Mouse (Mus musculus) liver, embryonic 11.5 days (tissue): Measurements from ENCODE around the gene Hsd11b2. TPM values are rescaled to one million over a fixed set of nuclear protein-coding genes. Genes with fewer than 3 reads are reported as not detected.

Experiments
- ATAC-seq: fragments of 200-750 bp; cut with Nextera tagmentation; replicated peaks from 2 replicates; pipeline ENCODE4 v1.8.0; 2017; ENCODE audit warnings: moderate number of reproducible peaks, mild to moderate bottlenecking, moderate TSS enrichment, moderate library complexity; ENCODE audit not compliant: low FRiP score
- DNase-seq: peaks from one replicate; pipeline ENCODE4 v3.0.0-alpha.2; 2017; ENCODE audit warnings: low spot score
- H3K27ac ChIP-seq: fragments of 300-500 bp; sonication (generic); 2 replicates; pipeline ENCODE4 v1.5.1; 2014; ENCODE audit warnings: mild to moderate bottlenecking, low read depth, low read length, control low read depth
- H3K27me3 ChIP-seq: fragments of 300-500 bp; sonication (generic); replicated peaks from 2 replicates; pipeline ENCODE4 v1.6.1; 2014; ENCODE audit warnings: low read length, mixed read lengths; ENCODE audit not compliant: control insufficient read depth, insufficient read depth
- H3K36me3 ChIP-seq: fragments of 300-500 bp; sonication (generic); 2 replicates; pipeline ENCODE4 v1.6.1; 2014; ENCODE audit warnings: mild to moderate bottlenecking, low read length, moderate library complexity, mixed read lengths; ENCODE audit not compliant: control insufficient read depth, insufficient read depth
- H3K4me1 ChIP-seq: fragments of 300-500 bp; sonication (generic); replicated peaks from 2 replicates; pipeline ENCODE4 v1.6.1; 2014; ENCODE audit warnings: low read length, mixed read lengths; ENCODE audit not compliant: control insufficient read depth, insufficient read depth
- H3K4me2 ChIP-seq: fragments of 300-500 bp; sonication (generic); 2 replicates; pipeline ENCODE4 v1.6.1; 2014; ENCODE audit warnings: mild to moderate bottlenecking, control low read depth, moderate library complexity
- H3K4me3 ChIP-seq: fragments of 300-500 bp; sonication (generic); 2 replicates; pipeline ENCODE4 v1.5.1; 2014; ENCODE audit warnings: low read depth, low read length, control low read depth
- H3K9ac ChIP-seq: fragments of 300-500 bp; sonication (generic); 2 replicates; pipeline ENCODE4 v1.6.1; 2014; ENCODE audit warnings: low read depth, low read length, control low read depth
- H3K9me3 ChIP-seq: fragments of 300-500 bp; sonication (generic); 2 replicates; pipeline ENCODE4 v1.6.1; 2016; ENCODE audit warnings: low read length, inconsistent platforms, mixed read lengths; ENCODE audit not compliant: control insufficient read depth
- WGBS: fragments of 180-500 bp; shearing (Covaris S2); extraction: QIAGEN DNeasy Blood & Tissue Kit; methylation state at CpG from one replicate; pipeline ENCODE4 v1.1.7; 2014; 5-methylcytosine and 5-hydroxymethylcytosine counted together
- polyA plus RNA-seq: library from polyadenylated mRNA; unstranded; fragments of >200 nt; fragmentation: Nextera tagmentation; extraction: Ambion mirVana; gene quantifications from 2 replicates; pipeline ENCODE4 v1.2.1, GENCODE M21; 2014

The Hsd11b2 gene
- polyA plus RNA-seq, 1 experiment from 2014 or later = 16.4 TPM

DNA sequence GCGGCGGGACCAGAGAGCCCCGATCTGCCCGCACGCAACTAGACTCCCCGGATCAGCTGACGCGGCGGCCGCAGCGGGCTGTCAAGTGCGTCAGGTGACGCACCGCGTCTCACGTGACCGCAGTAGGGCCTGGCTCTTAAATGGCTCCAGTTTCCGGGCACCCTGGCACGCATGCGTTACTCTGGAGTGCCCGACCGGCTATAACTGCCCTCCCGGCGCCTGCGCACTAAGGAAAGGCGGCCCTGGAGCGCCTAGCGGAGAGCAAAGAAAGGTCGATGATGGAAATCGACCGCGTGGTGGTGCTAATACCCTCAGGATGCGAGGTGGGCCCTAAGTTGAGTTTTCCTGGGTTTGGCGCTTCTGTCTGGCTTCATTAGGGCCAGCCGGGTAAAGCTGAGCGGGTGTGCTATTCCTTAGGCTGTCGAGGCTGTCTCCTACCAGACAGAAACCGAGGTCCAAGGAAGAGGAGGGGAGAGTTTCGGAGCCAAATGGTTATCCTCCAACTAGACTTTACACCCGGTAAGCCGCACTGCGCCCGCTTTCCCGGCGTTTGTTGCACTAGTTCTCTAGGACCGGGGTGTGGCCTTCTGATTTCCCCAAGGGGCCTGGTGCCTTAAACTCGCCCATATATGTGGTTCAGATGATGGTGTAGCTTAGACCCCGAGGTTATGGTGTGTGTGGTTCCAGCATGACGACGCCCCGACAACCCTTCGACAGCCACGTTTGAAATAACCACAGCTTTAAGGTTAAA lies 47.6 kb downstream of the Hsd11b2 start, which contains the start of gene Atp6v0d1:
Gene Atp6v0d1, minus strand, starts transcription at position 96 of the 751 bp plus-strand sequence.
- Histone ChIP-seq H3K9ac (peak within 1 kb of the TSS; percentile 87), H3K36me3 (no peaks in the 10 kb centered on the region), H3K4me1 (peaks cover 8% of the 10 kb centered on the region), H3K4me3 (peak within 1 kb of the TSS; percentile 95), H3K27me3 (peaks cover 2% of the 10 kb centered on the region; the same call in 1 of the 2 replicates), H3K9me3 (no peaks in the 10 kb centered on the region), H3K4me2 (peak within 1 kb of the TSS; percentile 90), H3K27ac (peak within 1 kb of the TSS; percentile 46)
- peak; percentile 99 for ATAC-seq
- peak; percentile 96 for DNase-seq
- WGBS = 3% methylated on average over 53 of the region's 53 CpGs

GRCm38 (mm10) chr8:105566703-105567595 lies 48.4 kb downstream of the Hsd11b2 start:
- no peaks in the 10 kb centered on the region for H3K9me3 ChIP-seq
- H3K9ac ChIP-seq = peak overlapping the region; percentile 59
- H3K27me3 ChIP-seq = peaks cover 2% of the 10 kb centered on the region; the same call in 1 of the 2 replicates
- peak overlapping the region; percentile 95 for H3K4me3 ChIP-seq
- H3K4me1 ChIP-seq = peaks cover 8% of the 10 kb centered on the region
- 26% methylated on average over 27 of the region's 27 CpGs for WGBS
- H3K27ac ChIP-seq = peak overlapping the region; percentile 40; the same call in 1 of the 2 replicates
- ATAC-seq (0 out of 2 replicates have a peak, but pooled peaks have one; percentile 11), DNase-seq (peak; percentile 69)
- no peaks in the 10 kb centered on the region for H3K36me3 ChIP-seq
- H3K4me2 ChIP-seq = peak overlapping the region; percentile 90

- 79% methylated on average over 9 of the region's 9 CpGs for WGBS
- no peak for ATAC-seq
- no peak for DNase-seq
- Histone ChIP-seq H3K4me1 (peaks cover 6% of the 10 kb centered on the region), H3K9me3 (no peaks in the 10 kb centered on the region), H3K27ac (no peak overlapping the region), H3K9ac (no peak overlapping the region), H3K4me2 (no peak overlapping the region), H3K27me3 (peaks cover 2% of the 10 kb centered on the region; the same call in 1 of the 2 replicates), H3K36me3 (no peaks in the 10 kb centered on the region), H3K4me3 (no peak overlapping the region)
These were observed 53.3 kb downstream of the Hsd11b2 start for GRCm38 (mm10) chr8:105571810-105572209.

DNA sequence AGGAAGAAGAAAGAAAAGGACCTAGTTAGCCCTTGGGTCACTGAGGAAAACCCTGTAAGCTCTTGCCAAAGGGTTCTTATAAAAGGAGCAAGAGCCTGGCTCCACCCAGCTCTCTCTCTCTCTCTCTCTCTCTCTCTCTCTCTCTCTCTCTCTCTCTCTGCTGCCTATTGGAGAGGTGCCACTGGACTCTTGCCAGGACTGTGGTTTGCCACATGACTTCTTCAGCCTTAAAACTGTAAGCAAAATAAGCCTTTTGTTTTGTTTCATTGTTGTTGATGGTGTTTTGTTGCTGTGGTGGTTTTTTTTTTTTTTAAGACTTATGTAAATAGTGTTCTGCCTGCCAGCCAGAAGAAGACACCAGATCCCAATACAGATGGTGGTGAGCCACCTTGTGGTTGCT lies 54.9 kb downstream of the Hsd11b2 start:
- no peaks in the 10 kb centered on the region for H3K9me3 ChIP-seq
- no peak overlapping the region for H3K4me2 ChIP-seq
- H3K36me3 ChIP-seq = no peaks in the 10 kb centered on the region
- no peaks in the 10 kb centered on the region for H3K27me3 ChIP-seq
- no peak overlapping the region for H3K9ac ChIP-seq
- H3K4me3 ChIP-seq = no peak overlapping the region
- no peaks in the 10 kb centered on the region for H3K4me1 ChIP-seq
- no peak overlapping the region for H3K27ac ChIP-seq
- DNase-seq (no peak), ATAC-seq (no peak)

Other genes starting within 250 kb of the Hsd11b2 start
- 0.19 TPM in 1 of 2 replicates, not detected in the other for gene Hsf4, start 249.0 kb upstream of the Hsd11b2 start, polyA plus RNA-seq
- 0.14 and 0.51 TPM in 2 replicates for gene Nol3, start 242.6 kb upstream of the Hsd11b2 start, polyA plus RNA-seq
- 4.7 and 5.1 TPM in 2 replicates for gene 4931428F04Rik, start 228.9 kb upstream of the Hsd11b2 start, polyA plus RNA-seq
- 13.7 and 19.6 TPM in 2 replicates for gene Exoc3l, start 222.7 kb upstream of the Hsd11b2 start, polyA plus RNA-seq
- 266 and 301 TPM in 2 replicates for gene E2f4, start 221.1 kb upstream of the Hsd11b2 start, polyA plus RNA-seq
- 2.6 and 3.0 TPM in 2 replicates for gene Elmo3, start 213.2 kb upstream of the Hsd11b2 start, polyA plus RNA-seq
- gene Lrrc29, start 192.5 kb upstream of the Hsd11b2 start, polyA plus RNA-seq = 5.7 and 6.2 TPM in 2 replicates
- gene Tmem208, start 192.4 kb upstream of the Hsd11b2 start, polyA plus RNA-seq = 138 and 142 TPM in 2 replicates
- gene Fhod1, start 170.8 kb upstream of the Hsd11b2 start, polyA plus RNA-seq = 2.3 and 3.1 TPM in 2 replicates
- 1.5 and 1.6 TPM in 2 replicates for gene Slc9a5, start 169.9 kb upstream of the Hsd11b2 start, polyA plus RNA-seq
- gene Plekhg4, start 145.5 kb upstream of the Hsd11b2 start, polyA plus RNA-seq = 0.30 TPM in 1 of 2 replicates, not detected in the other
- gene Kctd19, start 105.3 kb upstream of the Hsd11b2 start, polyA plus RNA-seq = not detected in 2 replicates
- 0.19 TPM in 1 of 2 replicates, not detected in the other for gene Lrrc36, start 105.2 kb upstream of the Hsd11b2 start, polyA plus RNA-seq
- gene Tppp3, start 47.2 kb upstream of the Hsd11b2 start, polyA plus RNA-seq = 3.1 and 3.2 TPM in 2 replicates
- 6.4 and 8.9 TPM in 2 replicates for gene Zdhhc1, start 21.9 kb upstream of the Hsd11b2 start, polyA plus RNA-seq
- 74.2 and 76.3 TPM in 2 replicates for gene Atp6v0d1, start 47.3 kb downstream of the Hsd11b2 start, polyA plus RNA-seq
- 31.4 and 33.0 TPM in 2 replicates for gene Ripor1, start 86.5 kb downstream of the Hsd11b2 start, polyA plus RNA-seq
- gene Ctcf, start 117.8 kb downstream of the Hsd11b2 start, polyA plus RNA-seq = 79.0 and 83.2 TPM in 2 replicates
- gene Agrp, start 118.6 kb downstream of the Hsd11b2 start, polyA plus RNA-seq = 0.53 TPM in 1 of 2 replicates, not detected in the other
- gene Carmil2, start 167.5 kb downstream of the Hsd11b2 start, polyA plus RNA-seq = 0.82 and 0.90 TPM in 2 replicates
- gene Acd, start 182.3 kb downstream of the Hsd11b2 start, polyA plus RNA-seq = 47.5 and 47.8 TPM in 2 replicates
- gene Pard6a, start 182.4 kb downstream of the Hsd11b2 start, polyA plus RNA-seq = 12.8 and 18.2 TPM in 2 replicates
- 0.26 TPM in 1 of 2 replicates, not detected in the other for gene 4933405L10Rik, start 188.9 kb downstream of the Hsd11b2 start, polyA plus RNA-seq
- 22.3 and 23.6 TPM in 2 replicates for gene Enkd1, start 189.5 kb downstream of the Hsd11b2 start, polyA plus RNA-seq
- gene Gfod2, start 239.9 kb downstream of the Hsd11b2 start, polyA plus RNA-seq = 9.0 and 10.7 TPM in 2 replicates